Mouse (Mus musculus) ES-E14 (cell line): ENCODE data around the gene Pde12. TPM values are rescaled to one million over a fixed set of nuclear protein-coding genes. Genes with fewer than 3 reads are reported as not detected.

Source experiments
- DNase-seq: peaks from one replicate; pipeline ENCODE4 v3.0.0-alpha.2; 2013; ENCODE audit warnings: low read depth, low spot score
- H3K27ac ChIP-seq: 2 replicates; pipeline ENCODE4 v1.5.1; 2012; ENCODE audit warnings: low read depth, mild to moderate bottlenecking, low read length, moderate library complexity, mixed read lengths; ENCODE audit not compliant: poor library complexity, insufficient read depth, severe bottlenecking
- H3K36me3 ChIP-seq: 2 replicates; pipeline ENCODE4 v1.6.1; 2012; ENCODE audit warnings: mild to moderate bottlenecking, low read length, moderate library complexity, mixed read lengths; ENCODE audit not compliant: control insufficient read depth, poor library complexity, insufficient read depth, severe bottlenecking
- H3K4me1 ChIP-seq, 2 experiments: fragments of 150-350 bp in 1 of 2; sonication (generic) in 1 of 2; 2 replicates each; pipeline ENCODE4 v1.6.1; 2012; ENCODE audit warnings: low read length in 2 of 2, mild to moderate bottlenecking in 1 of 2, mixed read lengths in 1 of 2; ENCODE audit not compliant: control insufficient read depth in 2 of 2, insufficient read depth in 2 of 2, poor library complexity in 1 of 2
- H3K4me3 ChIP-seq, 2 experiments: fragments of 150-350 bp in 1 of 2; sonication (generic) in 1 of 2; 2 replicates each; pipeline ENCODE4 v1.5.1; 2012; ENCODE audit warnings: low read length in 2 of 2, low read depth in 1 of 2, mild to moderate bottlenecking in 1 of 2, mixed read lengths in 1 of 2; ENCODE audit not compliant: insufficient read depth in 1 of 2, poor library complexity in 1 of 2, severe bottlenecking in 1 of 2
- H3K9ac ChIP-seq: 2 replicates; pipeline ENCODE4 v1.6.1; 2012; ENCODE audit warnings: low read depth, mild to moderate bottlenecking, low read length, mixed read lengths; ENCODE audit not compliant: poor library complexity, insufficient read depth, severe bottlenecking
- H3K9me3 ChIP-seq: fragments of 150-350 bp; sonication (generic); 2 replicates; pipeline ENCODE4 v1.6.1; 2012; ENCODE audit warnings: low read depth, mild to moderate bottlenecking, low read length; ENCODE audit not compliant: control insufficient read depth, insufficient read depth
- CHD2 ChIP-seq: IDR thresholded peaks from 2 replicates; pipeline ENCODE4 v1.6.1; 2014; ENCODE audit warnings: mild to moderate bottlenecking, low read depth, low read length, inconsistent platforms
- HCFC1 ChIP-seq: IDR thresholded peaks from 2 replicates; pipeline ENCODE4 v1.6.1; 2012; ENCODE audit warnings: low read length, inconsistent platforms, borderline replicate concordance; ENCODE audit not compliant: insufficient read depth
- MAFK ChIP-seq: IDR thresholded peaks from 2 replicates; pipeline ENCODE4 v1.6.1; 2014; ENCODE audit warnings: mild to moderate bottlenecking, low read depth, low read length, inconsistent platforms; ENCODE audit not compliant: insufficient read depth
- ZC3H11A ChIP-seq: IDR thresholded peaks from 2 replicates; pipeline ENCODE4 v1.6.1; 2012; ENCODE audit warnings: low read depth, mild to moderate bottlenecking, inconsistent platforms, low read length, borderline replicate concordance
- ZNF384 ChIP-seq: IDR thresholded peaks from 2 replicates; pipeline ENCODE4 v1.6.1; 2012; ENCODE audit warnings: low read depth, low read length, inconsistent platforms
- in situ Hi-C, 2 experiments: fragments of 600-800 bp; cut with MboI; formaldehyde crosslinking; loops; one replicate each; pipeline ENCODE4 v1.15.1; 2025; ENCODE audit warnings: low sequenced_read_pairs in 2 of 2, inconsistent platforms in 1 of 2; ENCODE audit not compliant: unreplicated experiment in 2 of 2
- total RNA-seq: library from RNA; depleted of rRNA; stranded (reverse); fragments of 300-350 nt; gene quantifications from 2 replicates; pipeline ENCODE4 v1.2.3, GENCODE M21; 2012

The Pde12 gene
- total RNA-seq, 1 experiment, result 12.0 TPM

DNA sequence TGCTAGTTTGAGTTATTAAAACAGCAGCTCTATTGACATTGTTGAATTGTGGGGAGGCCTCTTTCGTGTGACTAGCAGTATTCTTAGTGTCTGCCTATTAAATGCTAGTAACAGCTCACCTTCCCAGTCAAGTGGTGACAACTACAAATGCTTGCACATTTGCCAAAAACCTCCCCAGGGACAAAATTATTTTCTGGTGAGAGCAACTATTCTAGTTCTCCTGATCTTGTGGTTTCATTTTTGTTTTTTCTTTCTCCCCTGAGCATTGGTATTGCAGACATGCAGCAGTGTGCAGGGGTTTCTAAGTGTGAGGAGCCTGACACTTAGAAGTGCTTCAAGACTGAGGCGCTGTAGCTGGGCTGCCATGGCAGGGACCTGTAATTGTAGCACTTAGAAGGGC lies 21.9 kb downstream of the Pde12 start:
- in situ Hi-C loops, result no loop called here
- Histone ChIP-seq H3K9ac (no peak overlapping the region), H3K27ac (no peak overlapping the region), H3K4me1 (0 out of 4 replicates have a peak, but pooled peaks cover 0 to 1% of the 10 kb centered on the region in 2 experiments), H3K4me3 (no peak overlapping the region), H3K36me3 (no peaks in the 10 kb centered on the region; the same call in none of the 2 replicates), H3K9me3 (no peaks in the 10 kb centered on the region)
- TF ChIP-seq CHD2, result no peak
- no peak for TF ChIP-seq ZNF384
- no peak for TF ChIP-seq ZC3H11A
- TF ChIP-seq MAFK, result no peak
- TF ChIP-seq HCFC1, result no peak
- no peak for DNase-seq

- in situ Hi-C loops, result no loop called here
- no peak for DNase-seq
- H3K4me1 ChIP-seq, result 0 out of 4 replicates have a peak, but pooled peaks cover 0 to under 1% of the 10 kb centered on the region in 2 experiments
- no peaks in the 10 kb centered on the region for H3K9me3 ChIP-seq
- no peaks in the 10 kb centered on the region; the same call in none of the 2 replicates for H3K36me3 ChIP-seq
- no peak overlapping the region for H3K4me3 ChIP-seq
- H3K9ac ChIP-seq, result no peak overlapping the region
- TF ChIP-seq MAFK (no peak), CHD2 (no peak), ZNF384 (no peak), HCFC1 (no peak), ZC3H11A (no peak)
- no peak overlapping the region for H3K27ac ChIP-seq
Measured at GRCm38 (mm10) chr14:26645989-26646650, 23.6 kb downstream of the Pde12 start.

DNA sequence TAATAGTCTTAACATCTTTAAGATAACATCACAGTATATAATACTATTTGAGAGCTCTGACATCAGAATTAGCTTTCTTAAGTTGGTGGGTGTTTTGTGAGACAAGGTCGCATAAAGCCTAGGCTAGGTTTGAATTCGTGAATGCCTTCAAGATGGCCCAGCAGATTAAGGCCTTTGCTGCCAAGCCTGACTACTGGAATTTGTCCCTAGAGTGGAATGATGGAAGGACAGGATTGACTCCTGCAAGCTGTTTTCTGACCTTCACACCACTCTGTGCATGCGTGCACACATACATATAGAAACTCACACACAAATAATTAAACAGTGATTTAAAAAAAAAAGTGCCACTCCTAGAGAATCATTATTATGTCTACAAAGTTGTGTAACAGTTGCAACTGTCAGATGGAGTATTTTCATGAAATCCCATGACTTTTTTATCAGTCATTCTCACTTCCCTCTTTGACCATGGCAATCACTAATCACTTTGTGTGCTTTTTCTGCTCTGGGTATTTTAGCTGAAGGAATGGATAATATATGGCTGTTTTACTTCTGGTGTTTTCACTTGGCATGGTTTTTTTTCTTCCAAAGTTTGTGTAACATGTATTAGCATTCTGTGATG lies 26.6 kb downstream of the Pde12 start:
- no peaks in the 10 kb centered on the region for H3K9me3 ChIP-seq
- DNase-seq, result no peak
- in situ Hi-C loops, result no loop called here
- no peak overlapping the region for H3K9ac ChIP-seq
- TF ChIP-seq CHD2, result no peak
- TF ChIP-seq HCFC1, result no peak
- TF ChIP-seq ZNF384, result no peak
- TF ChIP-seq MAFK, result no peak
- TF ChIP-seq ZC3H11A, result no peak
- H3K36me3 ChIP-seq, result no peaks in the 10 kb centered on the region; the same call in 1 of the 2 replicates
- no peak overlapping the region for H3K27ac ChIP-seq
- H3K4me3 ChIP-seq, result no peak overlapping the region
- H3K4me1 ChIP-seq, result 0 out of 4 replicates have a peak, but pooled peaks cover 0 to 2% of the 10 kb centered on the region in 2 experiments

- DNase-seq, result no peak
- no peaks in the 10 kb centered on the region for H3K36me3 ChIP-seq
- no peaks in the 10 kb centered on the region for H3K9me3 ChIP-seq
- no peak overlapping the region for H3K27ac ChIP-seq
- peaks cover 0 to 2% of the 10 kb centered on the region in 2 experiments; a peak in 1 of 4 replicates for H3K4me1 ChIP-seq
- H3K9ac ChIP-seq, result no peak overlapping the region
- H3K4me3 ChIP-seq, result peak overlapping the region; percentile 14 to 97; a peak in 3 of 4 replicates
- no peak for TF ChIP-seq ZC3H11A
- TF ChIP-seq MAFK, result no peak
- TF ChIP-seq ZNF384, result no peak
- no peak for TF ChIP-seq HCFC1
- TF ChIP-seq CHD2, result no peak
- in situ Hi-C loops, result no loop called here
Measured at GRCm38 (mm10) chr14:26639961-26640360, 29.7 kb downstream of the Pde12 start.

DNA sequence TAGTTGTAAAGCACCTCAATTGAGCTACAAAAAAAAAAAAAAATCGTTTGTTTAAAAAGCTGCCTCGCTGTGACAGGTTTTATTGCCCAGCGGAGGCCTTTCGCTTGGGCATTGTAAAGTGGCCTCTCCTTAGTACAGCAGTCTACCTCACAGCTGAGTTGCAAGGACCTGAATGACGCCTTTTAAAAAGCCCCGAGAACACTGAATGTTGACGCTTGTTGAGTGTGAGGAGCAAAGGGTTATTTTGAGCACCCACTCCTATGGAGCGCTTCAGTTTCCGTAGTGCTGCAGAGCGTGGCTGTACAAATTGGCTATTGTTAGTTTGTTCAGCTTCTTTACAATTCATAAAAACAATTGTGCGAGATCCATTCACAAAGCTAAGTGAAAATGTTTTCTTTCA lies 30.4 kb downstream of the Pde12 start:
- Histone ChIP-seq H3K36me3 (no peaks in the 10 kb centered on the region), H3K27ac (no peak overlapping the region), H3K9me3 (no peaks in the 10 kb centered on the region), H3K4me1 (peaks cover 0 to 2% of the 10 kb centered on the region in 2 experiments; a peak in 1 of 4 replicates), H3K9ac (peak overlapping the region; percentile 95), H3K4me3 (peak overlapping the region; percentile 91 to 97)
- in situ Hi-C loops, result no loop called here
- DNase-seq, result no peak
- TF ChIP-seq MAFK, result no peak
- TF ChIP-seq ZNF384, result no peak
- no peak for TF ChIP-seq HCFC1
- TF ChIP-seq ZC3H11A, result no peak
- TF ChIP-seq CHD2, result no peak
